ENCODE assay signal across 22 mouse cellular contexts in the genomic region with DNA sequence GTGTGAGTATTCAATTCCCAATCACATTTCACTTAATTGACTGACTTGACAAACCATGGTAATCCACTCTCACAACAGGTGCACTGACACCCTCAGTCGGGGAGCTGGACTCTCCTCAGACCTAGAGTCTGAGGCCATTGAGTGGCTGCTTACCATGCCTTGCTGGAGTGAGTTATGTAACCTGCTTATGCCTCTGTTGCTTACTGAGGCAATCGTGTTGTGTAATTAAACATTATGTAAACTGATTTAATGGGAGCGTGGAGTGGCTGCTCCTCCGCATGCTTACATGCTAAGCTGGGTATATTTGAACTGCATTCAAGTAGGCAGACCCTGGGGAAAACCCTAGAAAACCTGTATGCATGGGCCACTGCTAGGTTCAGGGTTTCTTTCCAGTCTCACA.
"Had no signal": no experiment of that assay in that cellular context is flagged by ENCODE, and none has a peak within 500 bp of the region (broad histone marks: within the 10 kb centered on the region; RNA-seq: fewer than 3 reads in every experiment).

No protein-coding gene starts in this region.

- H3K9ac ChIP-seq: limb, embryonic 13.5 days; liver, embryonic 12.5 days; liver, embryonic 15.5 days; lung, embryonic 14.5 days; midbrain, embryonic 12.5 days; midbrain, embryonic 15.5 days; neural tube, embryonic 12.5 days; neural tube, embryonic 15.5 days had no signal

- H3K27me3 ChIP-seq: limb, embryonic 13.5 days; liver, embryonic 12.5 days; liver, embryonic 15.5 days; midbrain, embryonic 12.5 days; midbrain, embryonic 15.5 days; neural tube, embryonic 12.5 days; neural tube, embryonic 15.5 days had no signal

- H3K4me3 ChIP-seq: limb, embryonic 10.5 days; limb, embryonic 13.5 days; liver, embryonic 12.5 days; liver, embryonic 15.5 days; midbrain, embryonic 12.5 days; midbrain, embryonic 15.5 days; neural tube, embryonic 12.5 days; neural tube, embryonic 15.5 days had no signal

- ATAC-seq: intestine, postnatal 0 days; liver, embryonic 12.5 days; midbrain, embryonic 15.5 days had no signal

- H3K36me3 ChIP-seq: limb, embryonic 10.5 days; limb, embryonic 13.5 days; liver, embryonic 12.5 days; liver, embryonic 15.5 days; midbrain, embryonic 12.5 days; neural tube, embryonic 12.5 days had no signal

- H3K9me3 ChIP-seq: limb, embryonic 10.5 days; limb, embryonic 13.5 days; liver, embryonic 12.5 days; liver, embryonic 15.5 days; midbrain, embryonic 12.5 days; midbrain, embryonic 15.5 days; neural tube, embryonic 12.5 days; neural tube, embryonic 15.5 days had no signal

- H3K4me1 ChIP-seq: limb, embryonic 10.5 days; limb, embryonic 13.5 days; liver, embryonic 12.5 days; liver, embryonic 15.5 days; midbrain, embryonic 12.5 days; midbrain, embryonic 15.5 days; neural tube, embryonic 12.5 days; neural tube, embryonic 15.5 days had no signal

- H3K27ac ChIP-seq: kidney, postnatal 0 days; limb, embryonic 10.5 days; limb, embryonic 13.5 days; liver, embryonic 12.5 days; liver, embryonic 15.5 days; macrophage; midbrain, embryonic 12.5 days; midbrain, embryonic 15.5 days; neural tube, embryonic 12.5 days; neural tube, embryonic 15.5 days; stomach, postnatal 0 days had no signal

- DNase-seq: kidney, adult 2 months; kidney, postnatal 25 days; liver; lung, embryonic 14.5 days; right cerebral cortex, adult 18-20 months; right cerebral cortex, postnatal 14 days; right cerebral cortex, postnatal 4 days; thymus, adult 2 months; thymus, postnatal 14 days; thymus, postnatal 4 days had no signal

- H3K4me2 ChIP-seq: limb, embryonic 13.5 days; liver, embryonic 12.5 days; liver, embryonic 15.5 days; lung, embryonic 14.5 days; midbrain, embryonic 12.5 days; midbrain, embryonic 15.5 days; neural tube, embryonic 12.5 days; neural tube, embryonic 15.5 days had no signal
